Mouse (Mus musculus) lung, postnatal 0 days (tissue): ENCODE data around the gene Drap1.

Source experiments
- CTCF ChIP-seq: IDR thresholded peaks from 2 replicates; pipeline ENCODE4 v1.5.1; 2016; ENCODE audit warnings: antibody characterized with exemption, mild to moderate bottlenecking
- EP300 ChIP-seq: IDR thresholded peaks from 2 replicates; pipeline ENCODE4 v1.6.1; 2016; ENCODE audit warnings: antibody characterized with exemption, mild to moderate bottlenecking, control low read depth

- TF ChIP-seq CTCF (no peak), EP300 (no peak)
These were observed 30.3 kb upstream of the Drap1 start for GRCm38 (mm10) chr19:5455037-5455436.
